Mouse (Mus musculus) mesoderm, embryonic 11.5 days (tissue): ENCODE results near the gene Herc4.
"Not testable (repeated sequence)": the region's sequence is repeated elsewhere in the genome, so short reads cannot be mapped to it uniquely, and the experiment has no call there.

Experiments
- DNase-seq: peaks from one replicate; pipeline ENCODE4 v3.0.0-alpha.2; 2012; ENCODE audit warnings: low read depth, low spot score

The Herc4 gene

DNA sequence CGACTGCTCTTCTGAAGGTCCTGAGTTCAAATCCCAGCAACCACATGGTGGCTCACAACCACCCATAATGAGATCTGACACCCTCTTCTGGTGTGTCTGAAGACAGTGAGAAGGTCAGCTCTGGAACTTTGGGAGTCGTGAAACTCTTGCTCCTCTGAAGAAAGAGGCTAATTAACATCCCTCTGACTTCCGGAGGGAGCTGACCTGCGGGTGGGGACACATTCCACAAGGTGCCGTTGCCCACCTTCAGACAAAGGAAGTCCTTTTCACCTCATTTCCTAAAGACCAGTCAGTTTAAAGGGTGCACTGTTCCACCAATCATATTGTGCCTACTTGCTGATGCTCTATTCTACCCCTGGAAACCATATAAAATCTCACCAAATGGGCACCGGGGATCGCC, 107.5 kb downstream of the Herc4 start:
- not testable (repeated sequence) for DNase-seq

- no peak for DNase-seq
Measured at GRCm38 (mm10) chr10:63352111-63352510, 108.5 kb downstream of the Herc4 start.

GRCm38 (mm10) chr10:63360502-63360901, 116.9 kb downstream of the Herc4 start:
- no peak for DNase-seq

- DNase-seq: no peak
Measured at GRCm38 (mm10) chr10:63365918-63366455, 122.4 kb downstream of the Herc4 start.

GRCm38 (mm10) chr10:63367386-63367785, 123.8 kb downstream of the Herc4 start:
- DNase-seq: no peak
